Mouse (Mus musculus): Measurements from ENCODE around the gene Spsb1. TPM values are rescaled to one million over a fixed set of nuclear protein-coding genes. Genes with fewer than 3 reads are reported as not detected.

Spsb1 gene
- polyA plus RNA-seq, 1 experiment, result not detected

DNA sequence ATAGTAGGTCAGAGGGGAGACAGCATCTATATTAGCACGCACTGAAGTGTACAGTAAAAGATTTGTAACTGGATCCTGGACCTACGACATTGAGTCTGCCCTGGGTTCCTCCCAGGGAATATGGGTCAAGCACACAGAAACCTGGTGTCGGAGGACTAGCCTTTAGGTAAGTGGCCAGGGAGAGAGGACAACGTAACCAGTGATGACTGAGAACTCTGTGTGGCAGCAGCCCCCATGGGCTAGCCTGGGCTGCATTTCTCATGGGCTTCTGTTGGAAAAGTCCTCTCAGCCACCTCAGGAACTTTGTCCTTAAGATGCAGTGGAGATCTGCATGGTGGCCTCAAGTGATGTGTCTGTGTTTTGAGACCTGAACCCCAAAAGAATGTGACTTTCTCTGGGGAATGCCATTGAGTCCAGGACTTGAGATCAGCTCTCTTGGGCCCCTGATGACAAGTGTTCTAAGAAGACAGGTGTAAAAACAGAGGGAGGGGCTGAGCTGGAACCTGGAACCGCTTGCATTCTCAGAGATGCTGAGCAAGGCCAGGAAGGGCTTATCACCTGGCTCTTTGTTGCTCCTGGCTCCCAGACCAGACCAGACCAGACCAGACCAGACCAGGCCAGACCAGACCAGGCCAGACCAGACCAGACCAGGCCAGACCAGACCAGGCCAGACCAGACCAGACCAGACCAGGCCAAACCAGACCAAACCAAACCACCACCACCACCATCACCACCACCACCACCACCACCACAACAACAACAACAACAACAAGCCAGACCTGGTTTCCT lies 63.5 kb downstream of the Spsb1 start:
- H3K27ac ChIP-seq (ENCODE audit: insufficient read depth, low read depth, low read length), result no peak overlapping the region
- no peak overlapping the region for H3K4me3 ChIP-seq (ENCODE audit: insufficient read depth, low read depth, low read length)
- 98% methylated on average over 5 of the region's 5 CpGs for WGBS
- TF ChIP-seq CTCF (IDR thresholded peaks at IDR 0.05; ENCODE audit: insufficient read depth, low read depth, low read length) (no peak), POLR2A (IDR thresholded peaks at IDR 0.05; ENCODE audit: insufficient read depth, low read depth, low read length) (no peak)
- H3K4me1 ChIP-seq (ENCODE audit: control insufficient read depth, insufficient read depth, low read length), result peaks cover 22% of the 10 kb centered on the region

- H3K27ac ChIP-seq (ENCODE audit: insufficient read depth, low read depth, low read length), result 0 out of 2 replicates have a peak overlapping the region, but pooled peaks have one; percentile 20
- WGBS, result 62% methylated on average over 8 of the region's 8 CpGs
- TF ChIP-seq POLR2A (IDR thresholded peaks at IDR 0.05; ENCODE audit: insufficient read depth, low read depth, low read length), result no peak
- no peak for TF ChIP-seq CTCF (IDR thresholded peaks at IDR 0.05; ENCODE audit: insufficient read depth, low read depth, low read length)
- no peak overlapping the region for H3K4me3 ChIP-seq (ENCODE audit: insufficient read depth, low read depth, low read length)
- H3K4me1 ChIP-seq (ENCODE audit: control insufficient read depth, insufficient read depth, low read length), result peaks cover 22% of the 10 kb centered on the region
These were observed 64.3 kb downstream of the Spsb1 start for GRCm38 (mm10) chr4:149890551-149890950.

DNA sequence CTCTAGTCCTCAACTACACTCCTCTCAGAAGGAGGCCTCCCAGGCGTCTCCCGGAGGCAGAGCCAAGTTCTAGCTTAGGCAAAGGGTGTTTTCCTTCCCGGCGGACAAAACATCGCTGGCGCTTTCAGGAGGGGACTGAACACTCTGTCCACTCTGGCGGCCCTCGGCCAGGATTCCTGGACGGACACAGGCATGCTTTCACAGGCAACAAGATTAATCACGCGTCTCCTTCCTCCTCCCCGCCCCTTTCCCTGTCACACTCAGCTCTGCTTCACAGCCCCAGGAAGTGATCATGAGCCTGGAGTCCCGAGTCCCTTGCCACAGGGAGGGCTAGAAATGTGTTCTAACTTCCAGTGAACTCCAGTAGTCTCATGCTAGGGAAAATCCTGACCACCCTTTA lies 65.0 kb downstream of the Spsb1 start:
- H3K4me1 ChIP-seq (ENCODE audit: control insufficient read depth, insufficient read depth, low read length), result peaks cover 22% of the 10 kb centered on the region
- WGBS, result 36% methylated on average over 13 of the region's 13 CpGs
- no peak for TF ChIP-seq CTCF (IDR thresholded peaks at IDR 0.05; ENCODE audit: insufficient read depth, low read depth, low read length)
- no peak for TF ChIP-seq POLR2A (IDR thresholded peaks at IDR 0.05; ENCODE audit: insufficient read depth, low read depth, low read length)
- H3K27ac ChIP-seq (ENCODE audit: insufficient read depth, low read depth, low read length), result 0 out of 2 replicates have a peak overlapping the region, but pooled peaks have one; percentile 20
- no peak overlapping the region for H3K4me3 ChIP-seq (ENCODE audit: insufficient read depth, low read depth, low read length)

DNA sequence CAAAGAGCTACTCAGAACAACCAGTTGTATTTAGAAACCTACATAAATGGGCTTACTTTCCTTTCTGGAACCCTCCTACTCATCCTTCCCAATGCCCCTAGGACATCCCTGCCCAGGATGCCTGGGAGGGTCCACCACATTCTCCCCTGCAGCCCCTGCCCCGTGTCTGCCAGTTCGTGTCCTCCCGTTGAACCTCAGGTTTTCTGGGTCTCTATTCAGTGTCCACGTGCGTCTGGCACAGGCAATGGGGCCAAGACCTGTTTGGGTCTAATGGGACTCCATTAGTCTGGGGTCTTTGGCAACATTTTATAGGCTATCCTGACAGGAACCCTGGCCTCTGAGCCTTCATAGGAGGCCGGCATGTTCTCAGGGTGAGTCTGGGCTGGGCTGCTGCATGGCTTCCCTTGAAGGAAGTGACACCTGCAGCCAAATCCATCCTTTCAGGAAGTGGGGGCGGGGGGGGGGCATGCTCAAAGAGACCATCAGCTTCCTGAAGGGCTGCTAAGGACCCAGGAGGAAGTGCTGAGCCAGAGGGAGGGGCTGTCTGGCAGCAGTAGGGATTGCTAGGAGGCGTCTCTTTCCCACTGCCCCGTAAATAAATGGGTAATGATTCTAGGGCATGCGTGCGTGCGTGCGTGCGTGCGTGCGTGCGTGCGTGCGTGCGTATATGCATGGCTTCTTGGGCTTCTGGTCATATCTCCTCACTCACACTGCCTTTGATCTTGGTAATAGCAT lies 65.9 kb downstream of the Spsb1 start:
- WGBS, result 92% methylated on average over 20 of the region's 20 CpGs
- no peak for TF ChIP-seq POLR2A (IDR thresholded peaks at IDR 0.05; ENCODE audit: insufficient read depth, low read depth, low read length)
- no peak for TF ChIP-seq CTCF (IDR thresholded peaks at IDR 0.05; ENCODE audit: insufficient read depth, low read depth, low read length)
- peaks cover 22% of the 10 kb centered on the region for H3K4me1 ChIP-seq (ENCODE audit: control insufficient read depth, insufficient read depth, low read length)
- H3K27ac ChIP-seq (ENCODE audit: insufficient read depth, low read depth, low read length), result no peak overlapping the region
- H3K4me3 ChIP-seq (ENCODE audit: insufficient read depth, low read depth, low read length), result no peak overlapping the region

GRCm38 (mm10) chr4:149888156-149888555 lies 66.7 kb downstream of the Spsb1 start:
- no peak overlapping the region for H3K27ac ChIP-seq (ENCODE audit: insufficient read depth, low read depth, low read length)
- no peak overlapping the region for H3K4me3 ChIP-seq (ENCODE audit: insufficient read depth, low read depth, low read length)
- 89% methylated on average over 5 of the region's 5 CpGs for WGBS
- no peak for TF ChIP-seq POLR2A (IDR thresholded peaks at IDR 0.05; ENCODE audit: insufficient read depth, low read depth, low read length)
- no peak for TF ChIP-seq CTCF (IDR thresholded peaks at IDR 0.05; ENCODE audit: insufficient read depth, low read depth, low read length)
- peaks cover 16% of the 10 kb centered on the region; the same call in 1 of the 2 replicates for H3K4me1 ChIP-seq (ENCODE audit: control insufficient read depth, insufficient read depth, low read length)

DNA sequence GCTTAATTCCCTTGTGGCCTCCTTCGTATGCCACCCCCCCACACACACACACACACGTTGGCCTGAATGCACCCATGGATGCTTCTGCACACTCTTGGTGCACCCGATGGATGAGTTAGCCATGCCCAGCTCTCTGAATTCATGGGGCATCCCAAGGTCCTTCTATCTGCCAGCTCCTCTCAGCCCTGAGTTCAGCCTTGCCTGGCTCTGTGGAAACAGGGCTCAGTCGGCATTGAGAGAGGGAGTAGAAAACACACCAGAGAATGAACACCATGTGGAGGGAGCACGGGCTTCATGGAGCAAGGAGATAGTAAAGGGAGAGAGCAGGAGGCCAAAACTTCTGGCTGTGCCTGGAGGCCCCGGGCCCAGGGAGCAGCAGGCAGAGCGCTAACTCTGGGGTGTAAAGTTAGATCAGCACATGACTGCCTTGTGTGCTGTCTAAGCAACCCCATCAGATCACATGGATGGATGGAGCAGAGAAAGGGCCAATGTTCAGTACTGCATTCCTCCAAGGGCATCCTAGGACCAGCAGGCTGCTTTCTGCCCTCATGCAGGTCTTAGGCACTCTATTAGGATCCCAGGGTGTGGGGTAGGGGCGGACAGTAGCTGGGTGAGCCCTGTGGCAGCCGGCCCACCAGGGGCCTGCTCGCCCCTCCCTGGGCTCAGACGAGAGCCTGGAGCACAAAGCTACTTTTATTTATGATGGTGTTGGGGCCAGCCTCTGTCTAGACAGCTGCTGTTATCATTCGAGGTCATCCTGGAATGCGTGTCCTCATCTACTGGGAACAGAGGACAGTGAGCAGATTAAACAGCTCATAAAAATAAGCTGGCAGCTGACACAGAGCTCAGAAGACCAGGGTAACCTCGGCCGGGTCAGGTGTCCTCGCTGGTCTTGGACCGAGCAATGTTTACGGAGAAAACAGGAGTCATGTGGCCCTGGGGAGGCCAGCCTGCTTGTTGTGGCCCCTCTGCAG lies 68.3 kb downstream of the Spsb1 start:
- Histone ChIP-seq H3K4me3 (ENCODE audit: insufficient read depth, low read depth, low read length) (no peak overlapping the region), H3K27ac (ENCODE audit: insufficient read depth, low read depth, low read length) (no peak overlapping the region), H3K4me1 (ENCODE audit: control insufficient read depth, insufficient read depth, low read length) (peaks cover 16% of the 10 kb centered on the region)
- TF ChIP-seq POLR2A (IDR thresholded peaks at IDR 0.05; ENCODE audit: insufficient read depth, low read depth, low read length), result no peak
- no peak for TF ChIP-seq CTCF (IDR thresholded peaks at IDR 0.05; ENCODE audit: insufficient read depth, low read depth, low read length)
- 83% methylated on average over 18 of the region's 18 CpGs for WGBS

DNA sequence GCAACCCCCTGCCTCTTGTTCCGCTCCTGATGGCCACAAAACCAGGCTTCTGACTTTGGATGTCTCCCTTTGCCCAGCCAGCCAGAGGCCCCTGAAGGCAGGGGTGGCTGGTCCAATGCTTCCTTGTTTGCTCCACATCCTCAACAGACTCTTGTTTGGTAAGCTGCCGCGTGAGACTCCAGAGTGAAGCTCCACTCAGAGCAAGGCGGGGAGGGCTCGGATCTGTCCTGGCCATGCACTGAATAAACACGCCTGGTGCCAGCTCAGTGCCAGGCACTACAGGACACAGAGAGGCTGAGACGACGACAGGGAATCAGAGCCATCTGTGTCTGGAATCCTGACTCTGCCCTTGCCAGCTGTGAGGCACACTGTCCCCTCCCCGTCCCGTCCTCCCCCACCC lies 70.9 kb downstream of the Spsb1 start:
- TF ChIP-seq POLR2A (IDR thresholded peaks at IDR 0.05; ENCODE audit: insufficient read depth, low read depth, low read length) (no peak), CTCF (IDR thresholded peaks at IDR 0.05; ENCODE audit: insufficient read depth, low read depth, low read length) (no peak)
- no peak overlapping the region for H3K27ac ChIP-seq (ENCODE audit: insufficient read depth, low read depth, low read length)
- WGBS, result 84% methylated on average over 10 of the region's 10 CpGs

DNA sequence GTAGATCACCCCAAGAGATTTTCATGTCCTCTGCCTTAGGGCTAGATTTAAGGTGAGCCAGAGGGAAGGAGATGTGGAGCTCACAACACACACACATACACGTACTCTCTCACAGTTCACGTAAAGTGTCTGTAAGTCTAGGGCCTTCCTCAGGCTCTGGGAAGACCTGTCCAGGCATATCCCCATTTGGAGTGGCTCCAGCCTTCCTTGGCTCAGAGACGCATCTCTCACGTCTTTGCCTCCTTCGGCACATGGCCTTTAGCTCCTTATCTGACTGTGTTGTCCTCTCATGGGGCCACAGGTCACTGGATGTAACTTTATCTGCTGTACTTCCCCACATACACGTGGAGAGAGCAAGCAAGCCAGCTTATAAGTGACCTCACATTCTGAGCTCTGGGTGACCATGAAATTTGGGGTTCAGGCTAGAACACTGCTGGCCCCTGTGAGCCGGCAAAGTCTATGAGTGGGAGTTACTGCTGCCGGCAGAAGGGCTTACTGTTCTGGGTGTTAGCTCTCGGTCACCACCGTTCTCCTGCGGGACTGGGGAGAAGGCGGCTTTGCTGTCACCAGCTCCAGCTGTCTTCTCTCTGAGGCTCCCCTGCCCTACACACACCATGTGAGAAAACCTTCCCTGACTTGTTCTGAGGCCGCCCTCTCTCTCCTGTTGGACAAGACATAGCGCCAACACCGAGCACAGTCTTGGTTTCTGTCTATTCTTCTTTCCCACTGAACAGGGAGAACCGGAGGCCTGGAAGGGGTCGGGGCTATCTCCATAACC lies 72.5 kb downstream of the Spsb1 start:
- H3K27ac ChIP-seq (ENCODE audit: insufficient read depth, low read depth, low read length), result no peak overlapping the region

More for the DNA sequence above, 70.9 kb downstream of the Spsb1 start:
- Histone ChIP-seq H3K4me1 (ENCODE audit: control insufficient read depth, insufficient read depth, low read length) (peaks cover 3% of the 10 kb centered on the region; the same call in 1 of the 2 replicates), H3K4me3 (ENCODE audit: insufficient read depth, low read depth, low read length) (no peak overlapping the region)

More for the DNA sequence above, 72.5 kb downstream of the Spsb1 start:
- 83% methylated on average over 17 of the region's 17 CpGs for WGBS
- Histone ChIP-seq H3K4me3 (ENCODE audit: insufficient read depth, low read depth, low read length) (no peak overlapping the region), H3K4me1 (ENCODE audit: control insufficient read depth, insufficient read depth, low read length) (peaks cover 16% of the 10 kb centered on the region)
- no peak for TF ChIP-seq POLR2A (IDR thresholded peaks at IDR 0.05; ENCODE audit: insufficient read depth, low read depth, low read length)
- TF ChIP-seq CTCF (IDR thresholded peaks at IDR 0.05; ENCODE audit: insufficient read depth, low read depth, low read length), result no peak
